Mouse (Mus musculus) cerebellum, adult 11 months (tissue): ENCODE measurements around the gene Ankrd44.

ENCODE experiments used
- DNase-seq: peaks from one replicate; pipeline ENCODE4 v3.0.0; 2022

The Ankrd44 gene

DNA sequence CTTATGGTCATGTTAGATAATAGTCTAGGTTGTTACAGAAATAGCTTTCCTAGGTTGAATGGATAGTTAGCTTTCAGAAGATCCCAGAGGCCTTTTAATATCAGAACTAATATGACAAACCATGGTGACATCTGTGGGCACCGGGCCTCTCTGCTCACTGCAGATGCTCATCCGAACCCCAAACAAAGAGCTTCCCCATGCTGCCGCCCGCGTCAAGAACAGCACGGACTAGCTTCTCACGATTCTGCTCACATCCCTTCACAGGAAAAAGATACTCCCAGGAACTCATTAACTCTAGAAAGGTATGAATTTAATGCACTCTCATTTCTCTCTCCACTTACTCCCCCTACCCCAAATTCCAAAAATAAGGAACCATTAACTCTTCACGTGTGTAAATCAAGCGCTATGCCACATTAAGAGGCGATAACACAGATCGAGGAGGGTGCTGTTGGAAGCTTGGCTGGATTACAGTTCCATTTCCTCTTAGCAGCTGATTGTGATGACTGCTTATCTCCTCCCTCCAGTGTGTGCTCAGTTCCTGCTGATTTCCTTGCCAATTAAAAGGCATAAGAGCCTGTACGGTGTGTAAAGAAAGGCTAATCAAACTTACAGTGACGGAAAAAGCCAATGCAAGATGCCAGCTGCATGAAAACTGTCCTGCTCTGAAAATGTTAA lies 235.8 kb downstream of the Ankrd44 start:
- no peak for DNase-seq

GRCm38 (mm10) chr1:54688441-54688840 lies 237.7 kb downstream of the Ankrd44 start:
- no peak for DNase-seq

DNA sequence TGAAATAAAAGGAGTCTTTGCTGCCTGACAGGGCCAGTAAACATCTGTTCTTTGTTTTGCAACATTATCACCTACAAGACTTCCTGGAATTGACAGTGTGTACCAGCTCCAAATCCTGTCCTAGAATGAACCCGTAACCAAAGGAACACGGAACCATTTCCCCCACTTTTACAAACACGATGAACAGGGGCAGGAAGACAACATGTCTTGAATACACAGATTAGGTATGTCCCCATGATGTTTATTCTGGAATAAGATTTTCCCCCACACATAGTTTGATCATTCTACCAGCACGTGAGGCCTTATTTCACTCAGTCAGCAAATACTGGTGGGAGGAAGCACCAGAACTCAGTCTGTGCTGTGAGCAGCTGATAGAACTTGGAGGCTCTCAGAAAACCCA lies 241.9 kb downstream of the Ankrd44 start:
- no peak for DNase-seq

DNA sequence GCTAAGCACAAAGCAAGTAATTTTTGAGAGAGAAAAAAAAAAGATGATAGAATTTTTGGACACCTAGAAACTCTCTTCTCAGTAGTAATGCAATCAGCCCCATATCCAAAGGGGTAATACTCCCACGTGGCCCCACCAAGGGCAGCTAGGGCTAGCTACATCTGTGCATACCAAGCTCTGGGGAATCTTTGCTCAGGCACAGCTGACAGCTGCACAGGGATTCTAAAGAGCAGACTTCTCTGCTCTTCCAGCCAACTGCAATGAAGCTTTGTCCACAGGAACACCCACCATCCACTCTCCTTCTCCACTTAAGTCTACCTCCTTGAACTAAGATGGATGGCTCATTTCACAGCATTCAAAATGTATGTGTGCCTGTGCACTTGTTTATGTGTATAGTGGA lies 246.6 kb downstream of the Ankrd44 start:
- no peak for DNase-seq

DNA sequence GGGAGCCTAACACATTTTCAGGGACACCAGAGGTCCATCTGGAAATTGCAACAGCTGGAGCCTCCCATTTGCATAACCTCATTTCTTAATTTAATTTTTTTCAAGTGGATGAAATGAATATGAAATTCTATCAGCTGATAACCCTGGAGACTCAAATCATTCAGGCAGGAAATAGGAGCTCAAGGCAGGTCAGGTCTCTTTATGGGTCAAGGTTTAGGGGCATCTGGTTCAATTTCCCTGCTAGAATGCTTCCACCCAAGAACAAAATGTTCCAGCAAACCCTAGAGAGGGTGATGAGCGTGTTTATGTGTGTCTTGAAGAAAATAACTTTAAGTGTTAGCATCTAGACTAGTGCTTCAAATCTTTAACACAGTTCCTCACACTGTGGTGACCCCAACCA lies 248.2 kb downstream of the Ankrd44 start:
- no peak for DNase-seq

DNA sequence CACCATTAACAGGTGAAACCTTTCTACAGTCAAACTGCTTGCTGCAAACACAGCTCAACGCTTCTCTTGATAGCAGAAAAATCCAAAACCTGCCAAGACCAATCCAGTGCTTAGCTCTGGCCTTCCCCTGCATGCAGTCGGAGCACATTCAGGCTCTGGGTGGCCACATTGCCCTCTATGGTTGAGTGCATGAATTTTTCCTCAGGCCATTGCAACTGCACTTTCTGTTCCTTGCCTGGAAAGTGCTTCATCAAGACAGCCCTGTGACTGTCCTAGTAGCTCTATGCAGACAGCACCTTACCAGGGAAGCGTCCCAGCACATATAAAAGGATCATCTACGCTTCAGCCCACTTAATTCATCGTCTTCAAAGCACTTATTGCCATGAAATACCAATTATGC lies 250.7 kb downstream of the Ankrd44 start:
- DNase-seq, result no peak

- no peak for DNase-seq
Observed at GRCm38 (mm10) chr1:54667991-54668390, 258.2 kb downstream of the Ankrd44 start.

GRCm38 (mm10) chr1:54665582-54666405 lies 260.4 kb downstream of the Ankrd44 start:
- DNase-seq, result peak; percentile 8

- DNase-seq, result no peak
Observed at GRCm38 (mm10) chr1:54665095-54665494, 261.1 kb downstream of the Ankrd44 start.

DNA sequence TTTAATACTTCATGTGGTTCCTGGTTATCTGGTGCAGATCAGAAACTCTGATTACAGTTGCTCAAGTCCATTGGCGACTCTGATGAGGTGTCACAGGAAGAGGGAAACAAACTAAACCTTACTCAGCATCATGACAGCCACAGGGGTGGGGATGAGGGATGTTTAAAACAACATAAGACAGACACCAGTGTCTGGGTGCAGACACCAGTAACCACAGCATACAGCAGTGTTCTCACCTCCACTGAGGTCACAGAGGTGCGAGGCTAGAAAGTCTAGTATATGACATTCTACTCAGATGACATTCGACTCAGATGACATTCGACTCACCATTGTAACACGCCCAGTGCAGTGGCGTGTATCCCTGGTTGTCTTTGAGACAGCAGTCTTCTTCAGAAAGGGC lies 265.5 kb downstream of the Ankrd44 start:
- no peak for DNase-seq

GRCm38 (mm10) chr1:54658558-54658957 lies 267.6 kb downstream of the Ankrd44 start:
- DNase-seq, result no peak

DNA sequence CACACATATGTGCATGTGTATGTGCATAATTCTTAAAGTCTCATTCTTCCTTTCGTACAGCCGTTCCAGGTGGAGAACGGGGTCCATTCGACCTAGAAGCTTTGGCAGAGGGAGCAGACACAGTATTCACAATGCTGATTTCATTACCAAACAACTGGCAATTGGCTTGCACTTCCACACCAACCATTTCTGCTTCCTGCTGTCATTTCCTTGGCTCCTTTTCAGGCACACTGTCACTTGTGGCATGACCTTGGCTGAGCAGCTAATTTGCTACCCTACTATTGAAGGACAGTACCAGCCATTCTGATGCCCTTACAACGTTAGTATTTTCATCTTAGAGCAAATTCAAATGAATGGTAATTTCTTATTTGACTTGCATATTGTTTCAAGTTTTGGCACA lies 277.9 kb downstream of the Ankrd44 start:
- DNase-seq, result no peak

DNA sequence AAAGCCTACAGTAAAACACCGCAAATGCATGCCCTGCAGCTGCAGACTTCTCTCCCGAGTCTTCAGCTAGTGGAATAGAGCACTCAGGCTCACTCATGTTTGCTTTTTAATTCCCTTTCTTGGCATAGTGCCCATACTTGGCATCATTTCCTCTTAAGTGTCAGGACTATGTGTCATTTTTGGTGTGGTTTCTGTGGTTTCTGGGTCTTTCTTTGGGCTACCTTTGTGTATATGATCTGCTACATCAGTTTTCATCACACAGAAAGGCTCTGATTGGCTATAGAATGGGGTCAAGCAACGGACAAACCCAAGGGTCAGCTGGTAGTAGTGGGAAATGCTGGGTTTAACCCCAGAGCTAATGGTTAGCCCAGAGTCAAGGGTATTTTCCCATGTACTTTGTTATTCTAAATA lies 278.8 kb downstream of the Ankrd44 start:
- DNase-seq, result no peak

DNA sequence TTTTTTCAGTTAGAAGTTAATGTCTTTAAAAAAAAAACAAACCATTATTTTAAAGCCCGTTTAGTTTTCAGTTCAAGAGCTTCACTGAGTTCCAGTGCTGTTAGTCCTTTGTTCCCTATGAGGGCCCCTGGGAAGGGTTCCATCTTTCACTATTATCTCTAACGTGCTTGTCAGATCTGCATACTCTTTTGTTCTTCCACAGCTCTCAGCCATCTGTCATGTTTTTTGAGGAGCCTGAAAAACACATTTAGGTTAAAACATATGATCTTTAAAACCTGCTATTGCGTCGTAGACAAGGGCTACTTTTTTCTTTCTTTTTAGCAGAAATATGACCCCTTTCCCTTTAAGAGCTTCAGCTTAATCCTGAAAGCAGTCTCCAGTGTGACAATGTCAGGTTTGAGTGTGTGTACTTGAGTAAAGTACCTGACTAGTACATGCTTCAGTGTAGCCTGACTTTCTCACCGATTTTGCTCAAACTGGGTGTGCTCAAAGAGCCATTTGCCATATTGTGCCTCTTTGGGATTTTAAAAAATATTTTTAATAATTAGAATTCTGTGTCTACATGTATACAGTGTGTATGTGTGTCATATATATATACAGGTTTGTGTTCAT lies 285.9 kb downstream of the Ankrd44 start:
- DNase-seq, result no peak

- peak; percentile 8 for DNase-seq
Observed at GRCm38 (mm10) chr1:54639506-54640078, 286.6 kb downstream of the Ankrd44 start.

- DNase-seq, result no peak
Observed at GRCm38 (mm10) chr1:54639076-54639475, 287.1 kb downstream of the Ankrd44 start.

- DNase-seq, result no peak
Observed at GRCm38 (mm10) chr1:54637340-54637739, 288.8 kb downstream of the Ankrd44 start.

DNA sequence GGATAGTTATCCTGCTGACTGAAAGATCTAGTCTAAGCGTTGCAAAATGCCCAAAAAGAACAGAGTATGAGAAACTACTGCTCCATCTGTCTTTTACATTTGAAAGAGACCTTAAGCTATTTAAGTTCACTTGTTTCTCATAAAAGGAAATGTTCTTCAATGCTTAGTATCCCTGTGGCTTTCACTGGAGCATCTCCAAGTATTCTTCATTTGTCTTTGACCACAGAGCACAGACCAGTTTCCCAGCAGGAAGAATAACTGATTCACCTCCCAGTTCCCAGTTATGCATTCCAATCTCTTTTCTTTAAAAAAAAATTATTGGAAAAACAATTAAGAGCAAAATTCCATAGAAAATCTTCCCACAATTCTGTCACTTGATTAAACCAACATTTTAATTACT lies 297.1 kb downstream of the Ankrd44 start:
- no peak for DNase-seq

GRCm38 (mm10) chr1:54614963-54615362 lies 311.2 kb downstream of the Ankrd44 start:
- DNase-seq, result no peak

DNA sequence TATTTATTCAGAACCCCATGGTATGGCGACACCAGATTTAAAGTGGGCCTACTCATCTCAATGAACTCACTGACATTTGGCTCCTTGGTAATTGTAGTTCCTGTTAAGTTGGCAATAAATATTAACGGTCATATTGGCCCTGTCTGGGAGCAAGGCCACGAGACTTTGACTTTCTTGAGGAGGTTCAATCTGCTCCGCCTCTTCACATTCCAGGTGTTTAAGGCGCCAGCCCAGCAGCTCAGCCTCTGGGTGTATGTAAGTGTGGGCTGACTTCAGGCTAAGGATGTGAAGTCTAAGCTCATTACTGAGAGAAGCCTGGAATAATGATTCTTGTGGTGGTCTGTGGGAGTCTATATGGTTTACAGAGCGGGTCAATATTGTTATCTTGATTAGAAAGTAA lies 313.8 kb downstream of the Ankrd44 start:
- DNase-seq, result no peak

DNA sequence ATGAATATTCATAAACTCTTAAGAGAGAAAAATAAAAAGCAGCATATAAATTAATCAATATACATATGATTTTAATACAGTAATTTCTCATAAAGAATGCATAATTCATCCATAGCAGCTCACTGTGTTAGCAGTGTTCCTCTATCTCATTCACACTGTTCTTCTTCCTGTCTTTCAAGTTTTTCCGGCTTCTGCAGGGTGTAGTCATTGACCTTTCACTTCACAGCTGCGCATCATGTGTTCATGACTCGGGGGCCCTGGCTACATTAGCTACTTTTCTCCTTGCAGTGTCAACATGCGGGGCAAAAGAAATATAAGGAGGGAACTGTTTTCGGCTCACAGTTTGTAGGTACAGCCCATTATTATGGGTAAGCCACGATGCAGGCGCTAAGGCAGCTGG lies 314.3 kb downstream of the Ankrd44 start:
- DNase-seq, result no peak

DNA sequence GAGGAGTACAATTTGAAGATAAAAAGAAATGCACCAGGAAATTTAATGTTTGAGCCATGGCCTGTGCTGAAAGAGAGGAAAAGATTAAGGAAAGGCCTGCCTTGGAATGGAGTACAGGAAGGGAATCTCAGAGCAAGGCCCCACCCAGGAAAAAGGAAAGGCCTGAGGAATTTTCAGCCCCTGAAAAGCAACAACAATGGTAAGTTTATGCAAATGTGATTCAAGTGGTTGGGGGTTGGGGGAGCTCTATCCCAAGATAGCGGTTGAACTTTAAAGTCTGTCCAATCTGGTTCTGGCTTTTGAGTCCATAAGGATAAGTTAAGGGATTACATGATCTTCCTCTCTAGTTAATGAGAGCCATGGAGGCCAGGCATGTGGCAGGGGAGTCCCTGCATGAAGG lies 319.3 kb downstream of the Ankrd44 start:
- DNase-seq, result no peak

DNA sequence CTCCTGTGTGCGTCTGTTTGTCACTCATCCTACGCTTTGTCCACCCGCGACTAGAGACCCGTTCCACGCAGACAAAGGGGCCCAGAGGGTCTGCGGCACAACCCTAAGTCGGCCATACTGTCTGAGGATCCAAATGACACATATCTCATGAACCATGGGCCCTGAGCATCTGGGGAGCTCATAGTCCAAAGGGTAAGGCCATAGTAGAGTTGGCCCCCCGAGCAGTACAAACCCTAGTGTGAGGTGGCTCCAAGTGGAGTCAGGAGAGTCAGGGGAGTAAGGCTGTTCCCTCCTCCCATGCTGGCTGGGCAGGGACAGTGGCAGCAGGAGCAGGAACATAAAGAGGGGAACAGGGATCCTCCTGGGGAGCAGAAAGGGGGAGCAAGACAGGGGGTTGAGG lies 324.5 kb downstream of the Ankrd44 start:
- DNase-seq, result no peak

GRCm38 (mm10) chr1:54600275-54600674 lies 325.9 kb downstream of the Ankrd44 start:
- DNase-seq, result no peak
